Mouse (Mus musculus) left cerebral cortex, adult 8-10 months (tissue): ENCODE measurements at regions not wholly inside any gene's neighbourhood (a gene's known extent, or its start where the extent isn't known, plus 50 kb on each side); places are given as distances from the start of the nearest gene placed in this dataset.
"Not testable (repeated sequence)": the region's sequence is repeated elsewhere in the genome, so short reads cannot be mapped to it uniquely, and the experiment has no call there.

Experiments used
- DNase-seq, 2 experiments: peaks; one replicate each; pipeline ENCODE4 v3.0.0; 2022; ENCODE audit warnings: low spot score in 2 of 2

DNA sequence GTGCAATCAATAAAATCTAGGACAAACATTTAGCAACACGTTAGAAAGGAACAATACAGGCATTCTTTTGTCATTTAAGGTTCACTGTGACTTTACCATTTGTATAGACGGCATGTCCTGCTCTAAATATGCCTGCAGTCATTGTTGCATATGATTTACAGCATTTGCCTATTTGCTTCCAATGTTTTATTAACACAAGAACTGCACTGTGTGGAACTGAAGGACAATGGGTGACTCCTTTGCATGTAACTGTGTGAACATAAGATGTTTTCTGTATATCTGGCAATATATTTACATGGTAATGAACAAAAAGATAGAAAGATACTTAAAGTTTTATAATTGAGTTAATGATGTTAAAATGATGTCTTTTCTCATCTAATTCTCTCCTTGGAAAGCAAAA is 57.1 kb downstream of the Pou4f1 start:
- DNase-seq = no peak

DNA sequence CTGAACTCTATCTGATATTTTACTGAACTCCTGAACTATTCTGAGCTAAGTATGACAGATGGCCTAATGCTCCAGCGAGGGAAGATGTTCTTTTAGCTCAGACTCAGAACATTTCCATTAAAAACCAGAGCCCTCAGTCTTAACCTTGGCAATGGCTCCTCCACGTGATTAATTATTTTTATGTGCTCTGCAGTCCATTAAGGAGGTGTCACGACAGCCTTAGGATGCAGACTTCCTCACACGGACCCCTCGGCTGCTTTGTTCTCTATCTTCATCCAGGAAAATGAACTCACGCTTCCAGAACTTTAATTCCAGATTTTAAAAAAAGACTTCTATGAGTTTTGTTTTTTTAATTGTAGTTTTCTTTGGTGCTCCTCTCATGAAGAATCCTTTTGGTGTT is 57.5 kb downstream of the Pou4f1 start:
- no peak for DNase-seq

DNA sequence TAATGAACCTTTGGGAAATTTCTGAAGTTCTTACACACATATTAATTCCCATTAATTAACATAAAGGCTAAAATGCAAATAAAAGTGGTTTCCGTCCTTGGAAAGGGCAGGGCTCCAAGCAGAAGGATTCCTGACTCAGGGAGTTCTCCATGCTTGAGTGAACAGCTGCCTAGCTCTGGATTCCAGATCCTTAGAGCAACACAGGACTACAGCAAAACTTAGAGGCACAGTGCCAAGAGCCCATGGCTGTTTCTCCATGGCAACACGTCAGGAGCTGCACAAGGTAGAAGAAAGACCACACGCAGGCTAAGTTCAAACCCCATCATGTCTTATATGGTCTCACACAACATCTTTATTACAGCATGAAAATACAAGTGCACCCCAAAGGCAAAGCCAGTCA is 61.7 kb downstream of the Pou4f1 start:
- no peak for DNase-seq

DNA sequence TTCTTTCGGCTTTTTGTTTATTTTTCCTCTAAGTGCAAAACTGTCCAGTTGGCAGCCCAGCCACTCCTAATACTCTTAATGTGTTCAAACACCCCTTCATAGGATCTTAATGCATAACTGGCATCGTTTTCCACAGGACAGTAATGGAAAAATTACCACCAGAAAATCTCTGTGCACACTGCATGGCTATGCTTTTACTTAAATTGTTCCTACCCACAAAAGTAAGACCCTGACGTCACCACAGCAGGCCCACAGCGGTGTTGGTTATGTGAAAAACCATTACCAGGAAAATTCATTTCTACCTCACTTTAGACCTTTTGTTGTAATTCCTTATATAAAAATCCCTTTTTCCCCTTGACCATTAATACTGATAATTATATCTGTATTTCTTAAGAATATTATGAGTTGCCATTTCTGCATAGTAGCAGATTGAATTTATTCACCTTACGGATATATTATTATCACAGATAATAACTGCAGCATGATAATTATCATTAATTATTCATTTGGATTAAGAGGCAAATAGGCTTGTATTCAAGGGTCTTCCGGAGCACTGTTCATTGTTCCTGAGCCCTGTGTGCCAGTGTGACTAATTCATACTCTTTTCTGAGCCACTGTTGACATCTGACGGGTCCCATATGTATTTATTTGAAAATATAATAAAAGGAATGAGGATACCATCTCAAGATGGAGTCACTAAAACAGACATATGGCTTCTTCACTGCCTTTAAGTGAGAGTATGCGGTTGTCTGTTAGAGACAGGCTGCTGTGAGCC is 78.3 kb downstream of the Pou4f1 start:
- no peak for DNase-seq

DNA sequence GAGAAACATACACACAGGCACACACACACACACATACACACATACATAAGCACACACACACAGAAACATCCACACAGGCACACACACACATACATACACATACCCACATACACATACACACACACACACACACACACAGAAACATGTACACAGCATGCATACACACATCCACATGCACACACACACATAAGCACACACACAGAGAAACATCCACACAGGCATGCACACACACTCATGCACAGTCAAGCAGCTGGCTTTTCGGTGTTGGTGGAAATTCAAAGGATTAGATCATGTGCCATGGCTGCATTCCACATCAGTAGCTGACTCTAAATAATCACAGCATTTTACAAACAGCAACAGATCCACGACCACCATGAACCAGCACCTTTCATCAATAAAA is 78.9 kb downstream of the Pou4f1 start:
- no peak for DNase-seq

DNA sequence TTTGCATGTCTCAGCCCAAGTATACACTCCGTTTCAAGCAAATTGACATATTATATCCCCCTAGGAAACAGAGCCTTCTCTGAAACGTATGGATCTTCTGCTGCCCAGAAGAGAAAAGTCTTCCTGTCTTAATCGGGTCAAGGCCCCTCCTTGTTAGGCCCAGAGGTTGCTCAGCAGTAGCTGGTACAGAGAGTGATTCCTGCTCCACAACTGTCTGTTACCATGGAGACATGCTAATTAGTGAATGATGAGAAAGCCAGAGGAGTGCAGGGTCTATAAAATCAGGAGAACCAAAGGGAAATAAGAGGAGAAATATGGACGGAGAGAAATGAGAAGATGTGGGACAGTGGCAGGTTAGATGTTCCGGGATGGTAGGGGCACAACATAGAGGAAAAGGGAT is 86.8 kb downstream of the Pou4f1 start:
- no peak for DNase-seq

DNA sequence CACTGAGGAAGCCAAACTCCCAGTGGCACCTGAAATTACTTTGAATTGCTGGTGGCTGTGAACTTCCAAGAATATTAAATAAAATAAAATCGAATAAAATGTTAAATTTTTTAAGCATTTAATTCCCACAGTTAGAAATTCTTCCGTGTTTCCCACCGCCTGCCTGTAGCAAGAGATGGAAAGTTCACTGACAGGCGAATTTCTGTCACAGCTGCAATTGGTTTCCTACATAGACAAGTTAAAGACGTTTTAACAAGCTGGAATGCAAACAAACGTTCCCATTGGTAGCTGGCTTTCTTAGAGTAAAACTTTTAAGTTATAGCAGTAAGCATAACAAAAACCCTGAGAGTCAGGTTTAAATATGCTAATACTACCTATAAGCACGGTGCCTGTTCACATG is 95.0 kb downstream of the Pou4f1 start:
- DNase-seq = no peak

DNA sequence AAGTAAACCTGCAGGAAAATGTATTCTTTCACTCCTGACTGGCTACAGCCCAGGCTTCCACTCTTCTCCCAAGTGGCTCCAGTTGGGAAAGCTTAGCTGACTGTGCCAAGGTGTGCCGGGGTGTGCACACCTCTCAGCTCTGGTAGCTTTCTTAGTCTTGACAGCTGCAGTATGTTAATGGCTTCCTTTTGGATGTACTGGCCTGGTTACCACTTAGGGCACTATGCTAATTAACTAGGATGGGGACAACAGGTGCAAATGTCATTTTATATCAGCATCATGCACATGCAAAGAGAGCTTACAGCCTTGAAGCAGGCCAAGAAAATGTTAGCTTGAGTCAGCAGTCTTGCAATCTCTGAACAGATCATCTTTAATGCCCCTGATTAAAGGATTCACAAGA is 111.2 kb downstream of the Pou4f1 start:
- no peak for DNase-seq

DNA sequence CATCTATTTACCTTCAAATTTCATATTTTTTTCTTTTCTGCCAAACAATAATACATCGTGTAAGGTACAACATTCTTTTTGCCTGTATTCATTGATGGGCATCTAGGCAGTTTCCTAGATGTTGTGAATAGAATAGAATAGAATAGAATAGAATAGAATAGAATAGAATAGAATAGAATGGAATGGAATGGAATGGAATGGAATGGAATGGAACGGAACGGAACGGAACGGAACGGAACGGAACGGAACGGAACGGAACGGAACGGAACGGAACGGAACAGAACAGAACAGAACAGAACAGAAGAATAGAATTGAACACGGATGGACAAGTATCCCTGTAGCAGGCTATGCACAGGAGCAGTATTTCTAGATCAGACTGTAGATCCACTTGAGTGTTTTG is 131.0 kb downstream of the Pou4f1 start:
- not testable (repeated sequence) for DNase-seq

DNA sequence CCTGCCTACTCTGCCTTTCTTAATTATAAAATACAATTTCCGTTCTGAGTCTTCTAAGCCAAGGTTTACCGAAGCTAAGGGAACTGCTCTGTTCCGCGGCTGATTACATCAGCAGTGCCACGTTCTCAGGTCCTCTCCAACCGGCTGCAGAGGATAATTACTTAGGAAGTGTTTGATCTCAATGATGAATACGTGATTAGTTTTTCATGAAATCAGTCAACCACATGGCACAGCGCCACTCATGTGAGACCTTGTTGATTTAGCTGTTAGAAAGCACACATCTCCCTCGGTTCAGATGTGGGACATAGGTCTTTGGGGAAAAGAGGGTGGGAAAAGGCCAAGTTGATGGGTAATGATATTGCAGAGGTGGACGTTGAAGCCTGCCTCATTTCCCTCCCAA is 141.7 kb downstream of the Pou4f1 start:
- no peak for DNase-seq

DNA sequence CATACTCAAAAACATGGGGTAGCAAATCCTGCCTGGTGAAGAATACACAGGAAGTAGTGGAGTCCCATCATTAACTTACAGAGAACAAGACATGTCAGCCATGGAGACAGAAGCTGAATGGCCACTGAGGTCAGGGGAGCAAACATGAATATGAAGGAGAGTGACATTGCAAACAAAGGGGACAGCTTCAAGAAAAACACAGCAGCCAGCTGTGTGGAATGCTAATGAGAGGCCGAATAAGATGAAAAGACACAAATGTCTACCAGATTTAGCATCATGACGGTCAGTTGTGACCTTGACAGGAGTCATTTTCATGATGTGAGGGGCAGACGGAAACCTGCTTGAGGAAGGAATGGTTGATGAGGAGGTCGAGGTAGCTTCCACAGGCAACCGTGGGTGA is 167.7 kb downstream of the Pou4f1 start:
- no peak for DNase-seq

DNA sequence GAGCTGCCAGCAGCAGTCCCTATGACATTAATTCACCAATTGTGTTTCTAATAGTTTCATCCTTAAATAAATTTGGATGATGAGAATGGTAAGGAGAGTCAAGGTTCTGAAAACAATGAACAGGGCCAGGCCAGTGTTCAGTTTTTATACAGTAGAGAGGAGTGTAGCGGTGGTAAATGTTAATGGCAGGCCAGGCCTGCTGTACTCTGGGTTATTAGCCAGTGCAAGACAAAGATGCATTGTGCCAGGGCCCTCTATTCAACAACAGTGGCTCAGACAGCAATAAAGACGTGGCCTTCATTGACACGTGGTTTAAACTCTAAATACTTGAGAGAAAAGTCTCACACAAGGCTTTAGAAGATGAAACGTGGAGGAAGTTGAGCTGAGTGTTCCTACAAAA is 169.5 kb downstream of the Pou4f1 start:
- no peak for DNase-seq

DNA sequence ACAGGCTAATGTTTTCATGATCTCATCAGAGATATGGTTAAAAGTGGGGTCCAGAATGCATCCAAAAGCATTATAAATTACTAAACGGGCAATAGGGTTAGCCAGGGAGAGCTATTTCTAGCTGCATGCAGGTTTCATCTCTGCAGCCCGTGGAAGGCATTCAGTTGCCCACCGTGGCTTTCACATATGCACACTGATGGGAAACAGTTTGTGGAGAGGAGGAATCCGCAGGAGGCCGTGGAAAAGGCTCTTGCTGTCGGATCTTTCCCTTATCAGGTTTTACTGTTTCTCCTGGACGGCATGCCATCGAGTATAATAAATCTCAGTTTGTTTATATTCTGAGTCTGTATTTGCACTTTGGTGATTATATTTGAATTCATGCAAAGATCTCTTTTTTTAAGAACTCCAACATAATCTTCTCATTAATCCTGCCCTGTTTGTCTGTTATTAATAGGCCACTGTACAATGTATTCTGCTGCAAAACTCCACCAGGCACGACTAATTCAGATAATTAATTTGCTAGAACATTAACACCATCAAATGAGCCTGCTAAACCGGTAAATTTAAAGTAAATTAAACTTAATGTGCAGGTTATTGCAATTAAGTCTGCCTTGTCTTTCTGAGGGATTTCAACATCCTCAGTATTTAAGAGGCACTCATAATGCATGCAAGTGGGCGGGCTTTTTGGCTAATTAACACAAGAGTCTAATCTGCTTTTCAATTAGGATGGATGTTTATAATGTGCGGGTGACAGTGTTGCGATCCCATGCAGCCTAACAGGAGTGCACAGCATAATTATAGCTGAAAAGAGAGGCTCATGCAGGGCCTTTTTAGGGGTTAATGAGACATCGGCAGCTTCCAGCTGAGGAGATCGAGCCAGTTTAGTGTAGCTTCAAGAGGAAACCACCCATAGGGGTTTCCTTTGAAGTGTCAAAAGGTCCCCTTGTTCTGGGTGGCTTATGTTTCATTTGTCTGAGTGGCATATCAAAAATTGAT is 170.2 kb downstream of the Pou4f1 start:
- DNase-seq = no peak

DNA sequence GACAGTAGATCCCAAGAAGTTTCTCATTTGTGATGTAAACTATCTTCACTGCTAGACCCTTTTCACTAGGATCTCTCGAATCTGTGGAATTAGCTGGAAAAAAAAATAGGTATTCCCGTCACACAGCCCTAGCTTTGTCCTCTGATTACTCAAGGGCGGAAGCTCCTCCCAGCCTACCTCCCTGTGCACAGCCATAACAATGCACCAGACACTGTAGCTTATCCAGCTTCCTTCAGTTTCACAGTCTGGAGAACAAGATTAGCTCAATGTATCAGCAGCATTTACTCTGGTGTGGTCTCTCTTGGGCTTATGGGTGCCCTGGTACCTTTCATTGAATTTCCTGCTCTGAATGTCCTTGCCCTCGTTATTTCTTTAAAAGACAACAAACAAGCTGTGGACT is 174.0 kb downstream of the Pou4f1 start:
- DNase-seq = no peak

DNA sequence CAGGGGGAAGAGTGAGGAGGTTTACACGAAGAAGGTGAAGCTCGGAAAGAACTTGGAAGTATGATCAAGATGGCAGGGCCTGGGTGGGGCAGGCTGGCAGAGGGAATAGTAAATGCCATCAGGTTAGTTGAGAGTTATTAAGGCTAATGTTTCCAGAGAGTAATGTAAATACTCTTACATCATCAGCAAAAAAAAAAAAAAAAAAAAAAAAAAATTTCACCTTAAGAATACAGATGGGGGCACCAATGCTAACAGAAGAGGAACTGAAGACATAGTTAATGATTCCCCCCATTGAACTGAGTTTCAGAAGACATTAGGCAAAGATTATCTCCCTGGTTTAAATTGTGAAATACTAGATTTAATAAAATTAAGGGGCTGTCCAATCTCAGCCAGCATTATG is 174.7 kb downstream of the Pou4f1 start:
- DNase-seq = no peak

DNA sequence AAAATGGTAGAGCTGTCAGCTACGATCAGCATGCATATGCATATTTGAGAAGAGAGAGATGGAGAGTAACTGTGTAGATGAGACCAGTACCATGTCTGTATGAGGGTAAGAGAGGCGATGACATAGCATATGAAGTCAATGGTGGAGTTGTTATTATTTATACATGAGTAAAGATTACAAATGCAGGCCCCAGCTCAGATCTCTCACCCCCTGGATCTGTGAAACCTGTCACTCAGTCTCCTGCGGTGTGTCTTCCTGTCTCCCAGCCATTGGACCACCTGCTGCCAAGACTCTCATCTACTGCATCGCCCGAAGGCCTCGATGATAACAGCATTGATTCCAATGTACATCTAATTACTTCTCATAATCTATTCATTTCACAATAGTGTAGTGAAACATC is 187.4 kb downstream of the Pou4f1 start:
- no peak for DNase-seq

DNA sequence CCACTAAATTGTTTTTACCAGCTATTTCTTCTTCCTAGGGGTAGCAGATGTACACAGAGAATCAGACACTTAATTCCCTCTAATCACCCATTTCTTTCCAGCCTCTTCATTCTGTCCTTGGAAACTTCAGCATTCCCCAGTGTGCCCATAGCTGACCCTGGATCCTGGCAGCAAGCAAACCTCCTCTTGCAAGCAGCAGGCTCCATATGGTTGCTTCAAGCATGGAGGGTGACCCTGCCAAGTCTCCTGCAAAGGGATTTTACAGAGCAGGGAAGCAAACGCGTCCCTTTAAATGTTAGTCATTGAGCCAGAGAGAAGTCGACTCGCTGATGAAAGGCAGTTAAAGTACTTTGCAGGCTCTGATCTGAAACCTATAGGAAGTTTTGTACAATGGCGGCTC is 187.9 kb downstream of the Pou4f1 start:
- no peak for DNase-seq

DNA sequence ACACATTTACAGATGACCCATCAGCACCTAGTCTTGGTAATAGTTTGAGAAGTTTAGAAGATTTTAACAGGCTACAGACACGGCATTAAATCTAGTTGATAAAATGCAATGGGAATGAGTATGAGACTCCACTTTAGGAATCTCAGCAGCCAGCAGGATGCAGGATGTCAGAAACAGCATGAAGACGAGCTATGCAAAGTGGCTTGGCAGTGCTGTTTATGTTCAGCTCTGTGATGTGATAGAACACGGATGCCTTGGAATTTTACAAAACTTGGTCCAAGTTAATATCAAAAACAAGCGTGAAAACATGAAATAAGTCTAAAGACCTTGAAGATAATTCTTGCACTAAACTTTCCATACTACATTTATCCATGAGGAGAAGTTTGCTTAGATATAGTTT is 193.0 kb downstream of the Pou4f1 start:
- DNase-seq = no peak

DNA sequence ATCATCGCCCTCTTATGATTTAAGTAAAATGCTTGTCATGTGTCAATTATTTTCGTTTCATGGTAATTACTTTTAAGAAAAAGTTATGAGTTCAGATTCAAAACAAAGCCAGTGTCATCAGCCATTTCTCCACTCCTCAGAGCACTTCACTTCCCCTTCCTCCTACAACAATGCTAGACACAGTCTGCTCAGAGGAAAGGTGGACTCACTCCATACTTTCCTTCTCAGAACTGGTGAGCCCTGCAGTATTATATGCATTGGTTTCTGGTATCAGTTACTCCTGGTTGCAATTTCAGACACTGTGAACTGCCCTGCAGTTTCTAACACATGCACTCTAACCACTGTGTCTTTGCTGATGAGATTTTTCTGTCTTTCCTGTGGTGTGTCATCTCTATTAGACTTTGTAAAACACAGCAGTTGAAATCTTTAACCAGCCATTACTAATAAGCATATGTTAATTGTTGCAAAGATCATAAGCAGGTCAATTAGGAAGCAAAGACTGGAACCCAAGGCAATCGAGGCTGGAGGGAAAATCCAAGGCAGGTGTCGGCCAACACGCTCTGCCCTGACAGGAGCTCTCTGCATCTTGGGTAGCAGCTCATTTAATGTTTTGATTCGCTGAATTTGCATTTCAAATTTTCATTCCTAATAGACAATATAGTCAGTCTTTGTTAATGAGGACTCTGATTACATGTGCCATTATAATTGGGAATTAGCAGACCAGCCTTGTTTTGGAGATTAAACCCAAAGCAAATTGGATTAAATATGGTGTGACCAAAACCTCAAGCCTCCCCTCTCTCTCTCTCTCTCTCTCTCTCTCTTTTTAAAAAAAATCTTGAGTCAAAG is 202.7 kb downstream of the Pou4f1 start:
- no peak for DNase-seq

DNA sequence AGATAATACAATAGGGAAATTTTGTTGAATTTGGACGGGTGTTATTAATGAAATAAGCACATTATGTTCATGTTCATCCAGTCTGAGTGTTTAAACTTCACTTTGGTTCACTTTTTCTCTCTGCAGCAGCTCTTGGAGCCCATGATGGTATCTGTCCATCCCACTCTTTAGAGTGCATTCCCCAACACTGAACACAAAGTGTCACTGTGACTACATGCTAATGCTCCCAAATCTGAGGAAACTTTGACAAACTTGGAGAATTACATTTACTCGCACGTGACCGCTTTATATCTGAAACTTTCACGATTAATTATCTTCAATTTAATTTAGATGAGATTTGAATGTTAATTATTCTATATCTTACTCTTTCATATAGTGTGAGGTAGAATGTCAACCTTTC is 250.8 kb downstream of the Pou4f1 start:
- DNase-seq = no peak

DNA sequence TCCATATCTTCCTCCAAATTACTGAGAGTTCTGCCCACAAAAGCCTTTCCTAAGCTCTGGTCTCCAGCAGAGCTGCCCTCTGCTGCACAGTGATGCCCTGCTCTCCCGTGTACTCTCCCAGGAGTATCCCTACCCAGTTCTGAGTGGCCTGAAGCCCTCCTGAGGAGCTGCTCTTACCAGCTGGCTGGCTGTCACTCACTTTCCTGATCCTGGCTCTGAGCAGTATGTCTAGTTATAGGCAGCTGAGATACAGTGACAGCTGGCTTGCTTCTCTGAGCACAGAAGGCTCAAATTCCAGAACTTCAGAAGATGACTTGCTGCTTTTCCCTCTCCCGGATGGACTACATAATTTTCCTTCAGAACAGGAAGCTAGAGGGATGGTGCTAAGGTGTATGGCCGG is 257.1 kb downstream of the Pou4f1 start:
- no peak for DNase-seq

DNA sequence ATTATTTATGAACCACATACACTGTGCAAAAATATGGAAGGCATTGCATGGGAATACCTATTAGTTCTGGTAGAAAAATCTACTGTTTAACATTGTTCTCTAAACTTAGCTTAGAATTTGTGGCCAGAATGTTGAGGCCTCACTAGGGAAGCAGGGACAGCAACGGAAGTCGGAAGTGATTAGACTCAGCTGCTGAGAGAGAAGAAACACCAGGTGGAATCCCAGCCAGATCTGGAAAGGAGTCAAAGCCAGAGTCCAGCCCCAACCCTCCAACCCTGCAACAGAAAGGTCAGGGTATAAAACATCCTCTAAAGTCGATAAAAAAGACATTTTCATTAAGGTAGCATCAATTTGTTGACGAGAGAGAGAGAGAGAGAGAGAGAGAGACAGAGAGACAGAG is 258.9 kb downstream of the Pou4f1 start:
- no peak for DNase-seq
